Mouse (Mus musculus) c-Kit-positive CD71-negative TER-119-negative erythroid progenitor cells, embryonic 14.5 days (primary cell): ENCODE results near the gene Ndufs1.
A peak's percentile ranks its signal among the peaks of the same experiment; 100 is the strongest.
"Not testable (repeated sequence)": the region's sequence is repeated elsewhere in the genome, so short reads cannot be mapped to it uniquely, and the experiment has no call there.

Source experiments
- DNase-seq: peaks from one replicate; pipeline ENCODE4 v3.0.0-alpha.2; 2013; ENCODE audit warnings: low read depth

The Ndufs1 gene

DNA sequence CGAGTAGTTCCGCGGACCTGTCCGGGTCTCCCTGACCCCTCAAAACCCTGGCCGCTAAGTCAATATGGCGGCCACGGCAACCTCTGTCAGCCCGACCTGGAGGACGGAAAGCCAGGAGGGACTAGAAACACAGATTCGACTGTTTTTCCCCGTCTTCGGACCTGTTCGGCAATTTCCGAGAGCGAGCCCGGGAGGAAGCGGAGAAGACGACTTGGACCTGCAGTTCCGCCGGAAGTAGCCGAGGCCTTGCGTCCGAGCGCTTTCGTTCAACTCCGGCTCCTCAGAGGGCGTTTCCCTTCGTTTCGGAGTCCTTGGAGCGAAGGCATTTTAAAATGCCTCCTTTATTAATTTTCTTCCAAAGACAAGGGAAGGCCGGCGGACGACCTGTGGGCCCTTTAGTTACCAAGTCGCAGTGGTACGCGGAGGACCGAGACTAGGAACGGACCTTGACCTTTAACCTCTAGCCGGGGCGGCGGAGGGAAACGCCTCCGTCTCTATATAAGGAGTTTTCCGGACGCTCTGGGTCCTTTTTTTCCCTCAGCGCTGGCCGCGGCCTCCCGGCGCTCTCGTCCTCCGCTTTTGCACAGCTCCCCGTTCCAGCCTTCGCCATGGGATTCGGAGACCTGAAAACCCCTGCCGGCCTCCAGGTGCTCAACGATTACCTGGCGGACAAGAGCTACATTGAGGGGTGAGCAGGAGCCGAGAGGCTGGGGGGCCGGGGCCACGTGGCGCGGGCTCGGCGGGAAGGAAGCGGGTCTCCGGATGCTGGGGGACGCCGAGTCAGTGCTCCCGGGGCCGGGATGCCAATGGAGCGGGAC, at the start of gene Ndufs1, which contains the start of gene Eef1b2:
TSS of gene Ndufs1 (minus strand) at position 230 of the 818 bp plus-strand sequence.
TSS of gene Eef1b2 (plus strand) at position 222 of the 818 bp plus-strand sequence.
- DNase-seq: peak; percentile 95

GRCm38 (mm10) chr1:63225890-63226289, 49.3 kb upstream of the Ndufs1 start:
- DNase-seq: no peak

DNA sequence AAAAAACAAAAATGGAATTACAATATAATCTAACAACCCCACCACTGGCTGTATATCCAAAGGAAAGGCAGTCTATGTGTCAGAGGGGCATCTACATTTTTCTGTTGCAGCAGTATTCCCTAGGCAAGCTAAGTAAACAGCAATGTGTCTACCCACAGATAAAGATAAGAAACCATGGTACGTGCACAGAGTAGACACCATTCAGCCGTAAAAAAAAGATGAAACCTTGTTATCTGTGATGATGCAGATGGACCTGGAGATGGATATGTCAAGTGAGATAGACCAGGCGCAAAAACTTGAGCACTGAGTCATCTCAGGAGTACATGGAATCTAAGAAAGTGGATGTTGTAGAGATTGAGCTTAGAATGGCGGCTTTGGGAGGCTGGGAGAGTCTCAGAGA, 48.4 kb upstream of the Ndufs1 start:
- no peak for DNase-seq

GRCm38 (mm10) chr1:63219277-63219676, 42.6 kb upstream of the Ndufs1 start:
- no peak for DNase-seq

DNA sequence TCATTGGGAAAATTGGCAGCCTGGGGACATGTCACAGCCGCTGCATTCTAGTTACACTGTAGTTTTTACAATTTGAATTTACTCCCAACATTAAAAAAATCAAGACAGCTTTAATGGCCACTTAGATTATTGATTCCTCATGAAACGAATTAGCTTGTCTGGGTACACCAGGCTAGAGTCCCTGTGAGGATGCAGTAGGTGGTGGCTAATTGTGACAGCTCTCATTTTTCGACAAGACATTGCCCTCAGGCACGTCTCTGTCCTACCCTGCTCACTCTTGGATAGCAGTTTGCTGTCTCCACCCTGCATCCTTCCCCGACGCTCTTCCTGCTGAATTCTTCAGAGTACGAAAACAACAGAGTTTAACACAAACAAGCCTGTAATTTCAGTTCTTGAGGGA, 38.0 kb upstream of the Ndufs1 start:
- DNase-seq: no peak

DNA sequence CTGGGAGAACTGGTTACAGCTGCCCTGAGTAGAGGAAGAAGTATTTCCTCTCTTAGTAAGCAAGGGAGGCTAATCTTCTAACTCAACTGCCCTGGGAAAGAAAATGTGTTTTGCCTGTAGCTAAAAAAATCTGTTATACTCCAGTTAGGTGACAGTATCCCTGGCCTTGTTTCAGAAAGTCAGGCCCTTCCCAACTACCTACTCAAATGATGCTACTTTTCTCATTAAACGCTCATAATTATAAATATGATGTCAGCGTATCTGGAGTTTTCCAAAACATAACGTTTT, 37.6 kb upstream of the Ndufs1 start, which contains the start of gene Gpr1:
TSS of gene Gpr1 (minus strand) at position 273 of the 288 bp plus-strand sequence.
- no peak for DNase-seq

DNA sequence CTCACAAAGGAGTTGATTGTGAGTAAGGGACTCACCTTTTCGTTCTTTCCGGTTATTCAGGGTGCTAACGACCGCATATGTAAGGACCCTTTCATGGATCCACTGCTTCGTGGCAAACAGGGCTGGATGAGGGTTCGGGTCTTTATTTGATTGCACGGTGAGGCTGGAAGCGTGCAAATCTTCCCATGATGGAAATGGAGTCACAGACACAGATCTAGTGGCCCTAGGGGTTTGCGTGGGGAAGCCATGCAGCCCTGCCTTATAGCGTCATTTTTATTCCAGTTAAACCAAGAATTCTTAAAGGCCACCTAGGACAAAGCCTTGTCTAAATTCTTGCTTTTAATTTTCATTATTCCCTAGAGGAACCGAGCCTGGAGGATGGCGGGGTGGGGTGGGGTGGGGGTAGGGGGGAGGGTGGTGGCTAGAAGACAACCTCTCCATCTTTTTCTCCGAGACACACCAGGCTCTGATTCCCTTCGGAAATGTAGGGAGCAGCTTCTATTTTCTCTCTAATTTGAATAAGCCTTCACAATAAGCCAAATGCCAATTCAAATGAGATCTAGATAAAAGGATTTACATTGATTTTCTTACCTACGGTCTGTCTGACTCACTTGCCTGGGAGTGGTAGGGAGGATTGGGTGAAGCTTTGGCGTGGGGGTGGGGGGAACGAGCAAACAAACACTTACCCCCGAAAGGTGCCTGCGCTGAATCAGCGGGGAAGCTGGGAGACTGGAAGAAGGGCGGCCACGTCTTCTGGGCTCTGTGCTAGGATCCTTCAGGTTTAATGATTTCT, 37.0 kb upstream of the Ndufs1 start:
- no peak for DNase-seq

DNA sequence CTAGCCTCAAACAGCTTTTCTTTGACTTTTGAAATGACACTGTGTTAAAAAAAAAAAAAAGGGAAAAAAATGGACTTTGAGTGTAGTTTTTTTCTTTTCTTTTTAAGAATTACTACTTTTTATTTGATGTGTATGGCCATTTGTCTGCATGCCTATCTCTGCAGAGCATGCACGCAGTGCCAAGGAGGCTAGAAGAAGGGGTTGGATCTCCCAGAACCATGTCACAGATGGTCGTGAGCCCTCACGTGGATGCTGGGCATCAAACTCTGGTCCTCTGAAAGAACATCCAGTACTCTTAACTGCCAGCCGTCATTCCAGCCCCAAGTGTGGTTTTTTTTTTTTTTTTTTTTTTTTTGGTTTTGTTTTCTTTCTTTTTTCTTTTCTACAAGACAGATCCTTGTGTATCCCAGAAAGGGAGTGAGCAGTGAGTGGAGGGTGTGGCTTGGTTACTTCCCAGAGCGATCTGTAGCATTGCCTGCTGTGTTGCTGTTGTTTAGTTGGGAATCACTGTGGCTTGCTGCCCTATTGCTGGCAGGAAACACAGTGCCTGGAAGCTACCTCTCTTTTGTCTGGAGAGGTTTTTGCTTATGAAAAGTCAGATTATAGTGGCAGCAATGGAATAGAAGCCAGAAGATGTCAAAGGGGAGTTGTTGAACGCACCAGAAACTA, 33.4 kb upstream of the Ndufs1 start:
- DNase-seq: no peak

GRCm38 (mm10) chr1:63207607-63208006, 31.0 kb upstream of the Ndufs1 start:
- DNase-seq: no peak

DNA sequence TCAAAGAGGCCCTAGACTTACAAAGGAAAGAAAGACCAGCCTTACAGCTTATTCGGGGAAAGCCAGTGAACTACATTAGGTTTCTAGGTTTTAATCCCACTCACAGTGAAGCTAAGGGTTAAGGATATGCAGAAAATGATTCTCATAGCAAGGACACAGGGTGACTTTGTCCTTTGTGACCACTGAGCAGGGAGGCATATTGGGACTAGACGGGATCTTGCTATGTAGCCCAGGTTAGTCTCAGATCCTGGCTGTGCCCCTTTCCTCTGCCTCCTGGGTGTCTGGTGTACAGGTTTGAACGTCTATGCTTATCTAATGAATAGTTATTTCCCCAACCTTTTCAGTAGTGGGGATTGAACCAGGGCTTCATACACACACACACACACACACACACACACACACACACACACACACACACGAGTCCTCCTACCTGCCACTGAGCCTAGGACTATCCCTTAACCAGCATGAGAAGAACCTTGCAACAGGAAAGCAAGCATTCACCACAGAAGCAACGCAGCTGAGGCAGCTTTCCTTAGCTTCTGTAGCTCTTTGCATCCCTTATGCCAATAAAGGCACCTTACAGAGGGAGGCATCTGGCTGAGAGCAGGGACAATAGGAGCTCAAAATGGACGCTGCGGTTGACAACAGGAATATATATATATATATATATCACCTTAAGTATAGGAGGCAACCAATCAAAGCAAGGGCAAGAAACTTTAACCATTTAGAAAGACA, 28.2 kb upstream of the Ndufs1 start:
- no peak for DNase-seq

DNA sequence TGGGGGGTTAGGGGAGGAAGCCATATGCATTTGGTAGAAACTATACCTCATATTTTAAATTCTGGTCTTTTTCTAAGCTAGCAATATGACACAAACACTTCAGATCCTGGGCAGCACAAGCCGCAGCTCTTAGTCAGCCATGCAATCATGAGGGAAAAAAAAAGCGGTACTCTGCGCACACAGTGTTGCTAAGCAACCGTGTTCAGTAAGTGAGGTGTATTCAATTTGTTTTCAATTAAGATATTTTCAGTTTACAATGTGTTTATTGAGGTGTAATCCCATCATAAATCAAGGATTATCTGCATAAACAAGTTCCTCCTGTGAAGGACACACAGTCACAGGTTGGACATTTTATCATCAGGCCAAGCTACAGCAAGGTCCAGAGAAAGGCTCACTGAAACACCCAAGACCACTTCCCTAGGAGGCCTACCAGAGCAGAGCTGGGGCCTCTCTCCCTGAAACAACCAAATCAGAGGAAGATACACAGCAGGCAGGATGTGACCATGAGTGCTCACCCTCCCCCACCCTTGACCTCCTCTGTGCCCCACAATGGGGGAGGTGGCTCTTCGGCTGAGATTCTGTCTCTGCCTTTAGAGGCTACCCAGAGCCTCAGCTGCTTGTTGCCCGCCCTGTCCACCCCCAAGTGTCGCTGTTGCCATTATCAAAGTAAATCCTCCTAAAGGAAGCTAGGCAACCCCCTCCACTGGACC, 27.5 kb upstream of the Ndufs1 start:
- DNase-seq: peak; percentile 3

DNA sequence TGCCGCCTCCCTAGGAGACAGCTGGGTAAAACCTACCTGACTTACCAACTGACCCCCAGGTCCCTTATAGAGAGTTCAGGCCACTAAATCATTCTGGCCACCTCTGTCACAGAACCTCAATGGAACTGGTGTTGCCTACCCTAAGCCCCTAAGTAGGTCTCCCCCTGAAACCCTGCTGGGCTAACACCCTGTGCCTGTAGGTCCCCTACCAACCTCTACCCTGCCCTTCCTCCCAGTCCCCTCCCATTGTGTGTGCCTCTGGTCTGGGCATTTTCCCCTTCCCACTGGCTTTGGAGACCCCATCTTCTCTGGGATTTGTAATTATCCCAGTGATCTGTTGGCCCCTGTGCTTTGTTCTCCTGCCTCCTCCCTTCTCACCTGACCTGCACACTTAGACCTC, 26.8 kb upstream of the Ndufs1 start:
- DNase-seq: no peak

- DNase-seq: no peak
These were observed 25.0 kb upstream of the Ndufs1 start for GRCm38 (mm10) chr1:63201672-63202071.

- no peak for DNase-seq
These were observed 23.7 kb upstream of the Ndufs1 start for GRCm38 (mm10) chr1:63200322-63200721.

GRCm38 (mm10) chr1:63199387-63199786, 22.8 kb upstream of the Ndufs1 start:
- DNase-seq: no peak

GRCm38 (mm10) chr1:63195848-63196512, 19.3 kb upstream of the Ndufs1 start:
- DNase-seq: no peak

DNA sequence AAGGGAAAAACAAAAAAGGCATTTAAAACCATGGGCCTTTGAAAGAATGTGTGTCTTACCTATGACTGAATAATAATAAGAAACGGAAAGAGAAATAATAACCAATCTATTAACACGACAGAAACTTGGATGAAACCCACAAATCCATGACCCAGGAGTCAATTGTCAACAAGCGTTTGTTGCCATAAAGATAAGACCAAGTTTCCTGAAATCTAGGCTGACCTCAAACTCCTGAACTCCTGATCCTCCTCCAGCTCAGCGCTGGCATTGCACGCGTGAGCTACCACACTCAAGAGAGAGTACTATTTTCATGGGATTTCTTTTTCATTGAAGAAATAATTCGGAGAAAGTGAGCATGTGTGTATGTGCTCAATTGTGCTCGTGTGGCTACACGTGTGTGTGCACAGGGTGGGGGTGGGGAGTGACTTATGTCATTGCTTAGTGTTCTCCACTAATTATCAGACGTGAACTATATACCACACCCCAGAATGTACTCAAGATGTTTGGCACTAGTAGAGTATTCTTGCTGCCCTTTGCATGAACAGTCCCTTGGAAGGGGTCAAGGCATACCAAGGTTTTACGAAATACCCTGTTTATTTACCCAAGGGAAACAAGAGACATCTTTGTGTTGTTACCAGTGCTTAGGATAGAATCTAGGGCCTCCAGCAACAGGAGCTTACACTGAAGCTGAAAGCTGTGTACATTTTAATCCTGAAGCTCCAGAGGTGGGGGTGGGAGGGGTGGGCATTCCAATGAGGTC, 15.9 kb upstream of the Ndufs1 start:
- DNase-seq: no peak

DNA sequence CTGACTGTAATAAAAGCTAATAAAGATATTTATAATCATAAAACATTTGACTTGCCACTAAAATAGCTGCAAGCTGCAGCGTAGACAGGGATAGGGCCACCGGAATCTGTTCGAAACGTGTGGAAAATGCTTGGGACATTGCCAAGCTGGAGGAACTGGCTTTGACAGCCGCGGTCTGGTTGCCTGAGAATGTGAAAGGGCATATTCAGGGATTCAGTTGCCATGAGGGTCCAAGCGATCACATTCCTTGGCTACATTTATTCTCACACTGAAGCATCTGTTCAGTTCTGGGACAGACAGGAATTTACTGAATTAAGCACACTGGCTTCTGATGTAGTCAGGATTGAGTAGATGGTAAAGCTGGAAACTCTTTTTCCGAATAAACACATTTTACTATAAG, 14.2 kb upstream of the Ndufs1 start:
- DNase-seq: no peak

DNA sequence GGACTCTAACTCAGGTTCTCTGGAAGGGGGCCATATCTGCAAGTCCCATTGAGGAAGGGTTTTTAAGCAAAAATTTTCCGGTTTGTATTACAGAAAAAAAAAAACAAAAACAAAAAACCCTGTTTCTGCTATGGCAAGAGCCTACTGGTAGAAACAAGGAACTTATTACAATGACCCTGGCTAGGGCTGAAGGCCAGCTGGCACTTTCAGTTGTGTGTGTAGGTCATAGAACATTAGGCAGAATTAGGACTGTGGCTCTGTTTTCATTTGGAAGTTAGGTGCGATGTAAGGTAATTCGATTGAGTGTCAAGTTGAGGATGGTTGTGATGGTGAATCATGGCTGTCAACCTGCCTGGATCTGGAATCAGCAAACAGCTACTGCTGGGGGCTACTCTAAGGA, 11.9 kb upstream of the Ndufs1 start:
- no peak for DNase-seq

DNA sequence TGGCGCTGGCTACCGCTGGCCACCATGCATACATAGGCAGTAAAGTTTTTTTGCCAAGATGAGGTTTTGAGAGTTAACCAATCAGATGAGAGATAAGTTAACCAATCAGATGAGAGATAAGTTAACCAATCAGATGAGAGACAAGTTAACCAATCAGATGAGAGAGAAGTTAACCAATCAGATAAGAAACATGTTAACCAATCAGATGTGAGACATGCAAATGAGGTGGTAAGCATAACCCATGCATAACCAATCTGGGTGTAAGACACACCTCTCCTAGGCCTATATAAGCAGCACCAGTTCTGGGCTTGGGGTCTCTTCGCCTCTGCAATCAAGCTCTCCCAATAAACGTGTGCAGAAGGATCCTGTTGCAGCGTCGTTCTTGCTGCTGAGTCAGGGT, 8.8 kb upstream of the Ndufs1 start:
- DNase-seq: not testable (repeated sequence)
